Mouse (Mus musculus): ENCODE results near the gene Rnh1.
A peak's percentile ranks its signal among the peaks of the same experiment; 100 is the strongest.

Gene Rnh1

GRCm38 (mm10) chr7:141205504-141205903, 32.8 kb upstream of the Rnh1 start:
- DNase-seq (ENCODE audit: low read depth, low spot score) = no peak

DNA sequence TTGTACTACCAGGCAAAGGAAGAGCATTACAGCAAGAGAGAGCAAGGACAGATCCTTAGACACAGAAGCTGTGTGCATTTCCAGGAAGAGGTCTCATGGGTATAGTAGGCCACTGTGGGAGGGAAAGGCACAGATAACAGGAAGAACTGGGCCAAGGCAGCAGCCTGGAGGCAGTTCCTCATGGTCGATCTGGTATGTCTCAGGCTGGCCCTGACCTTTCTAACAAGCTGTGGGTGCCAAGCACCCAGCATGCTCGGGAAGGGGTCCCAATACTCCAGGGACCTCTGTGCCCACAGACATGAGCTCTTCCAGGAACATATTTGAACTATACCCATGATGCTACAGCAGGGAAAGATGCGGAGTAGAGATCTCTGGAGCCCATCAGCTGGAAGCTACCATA, 31.9 kb upstream of the Rnh1 start:
- no peak for DNase-seq (ENCODE audit: low read depth, low spot score)

GRCm38 (mm10) chr7:141198121-141198520, 25.5 kb upstream of the Rnh1 start:
- DNase-seq (ENCODE audit: low read depth, low spot score) = no peak

DNA sequence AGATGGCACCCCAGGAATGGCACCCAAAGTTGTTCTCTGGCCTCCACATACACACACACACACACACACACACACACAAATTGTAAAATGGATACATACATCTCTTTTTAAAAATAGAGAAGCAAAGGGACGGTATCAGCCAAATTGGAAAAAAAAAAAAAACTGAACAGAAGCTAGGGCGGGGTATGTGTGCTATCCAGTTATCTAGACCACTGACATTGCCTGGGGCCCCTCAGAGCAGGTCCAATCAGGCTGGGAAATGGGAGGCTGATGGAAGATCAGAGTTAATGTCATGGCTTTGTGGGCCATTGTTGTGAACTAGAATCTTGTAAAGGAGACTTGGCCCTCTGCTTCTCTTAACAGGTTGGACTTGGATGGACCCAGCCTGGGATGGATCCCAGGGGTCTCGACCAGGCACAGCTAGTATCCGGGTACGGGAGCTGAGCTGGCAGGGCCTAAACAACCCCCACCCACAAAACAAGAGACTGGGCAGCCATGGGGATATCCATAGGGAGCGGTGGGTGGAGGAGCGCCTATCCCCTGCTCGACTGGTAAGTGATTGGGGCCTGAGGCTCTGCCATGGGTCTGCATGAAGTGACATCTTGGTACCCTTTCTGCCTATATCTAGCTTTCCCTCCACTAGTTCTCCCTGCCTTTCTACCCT, 24.1 kb upstream of the Rnh1 start:
- no peak for DNase-seq (ENCODE audit: low read depth, low spot score)

- DNase-seq (ENCODE audit: low read depth, low spot score) = no peak
Measured at GRCm38 (mm10) chr7:141195754-141196153, 23.1 kb upstream of the Rnh1 start.

DNA sequence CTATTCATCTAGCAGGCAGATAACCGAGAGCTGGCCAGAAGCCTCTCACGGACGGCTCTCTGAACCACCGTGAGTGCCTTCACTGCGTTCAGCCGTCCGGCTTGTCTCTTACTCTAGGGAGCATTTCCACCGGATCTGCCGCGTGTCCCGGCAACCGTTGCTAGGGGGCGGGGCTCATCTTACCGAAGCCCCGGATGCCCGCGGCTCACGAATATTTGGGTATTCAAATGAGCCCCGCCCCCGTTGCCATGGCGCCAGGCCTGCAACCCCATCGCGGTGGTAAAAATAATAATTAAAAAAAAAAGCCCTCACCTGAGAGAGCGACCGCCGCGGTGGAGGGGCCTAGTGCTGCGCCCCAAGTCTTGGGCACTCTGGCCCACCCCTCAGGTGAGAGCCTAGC, 22.2 kb upstream of the Rnh1 start:
- DNase-seq (ENCODE audit: low read depth, low spot score) = peak; percentile 90

DNA sequence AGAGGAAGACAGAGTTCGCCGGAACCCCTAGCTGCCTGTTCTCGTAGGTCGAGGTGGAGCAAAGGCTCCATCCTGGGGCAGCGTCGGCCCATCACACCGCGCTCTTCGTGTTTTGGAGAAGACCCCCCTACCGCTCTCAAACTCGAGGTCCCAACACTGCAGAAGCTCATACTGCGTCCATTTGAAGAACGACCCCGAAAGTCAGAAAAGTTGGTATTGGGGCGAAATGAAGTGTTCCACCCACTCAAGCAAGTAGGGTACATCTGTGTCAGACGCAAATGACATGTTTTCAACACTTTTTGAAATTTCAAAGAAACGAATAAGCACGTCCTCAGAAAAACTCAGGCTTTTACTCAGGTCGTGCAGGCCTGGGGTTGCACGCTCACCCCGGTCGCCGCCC, 21.8 kb upstream of the Rnh1 start:
- DNase-seq (ENCODE audit: low read depth, low spot score) = no peak

DNA sequence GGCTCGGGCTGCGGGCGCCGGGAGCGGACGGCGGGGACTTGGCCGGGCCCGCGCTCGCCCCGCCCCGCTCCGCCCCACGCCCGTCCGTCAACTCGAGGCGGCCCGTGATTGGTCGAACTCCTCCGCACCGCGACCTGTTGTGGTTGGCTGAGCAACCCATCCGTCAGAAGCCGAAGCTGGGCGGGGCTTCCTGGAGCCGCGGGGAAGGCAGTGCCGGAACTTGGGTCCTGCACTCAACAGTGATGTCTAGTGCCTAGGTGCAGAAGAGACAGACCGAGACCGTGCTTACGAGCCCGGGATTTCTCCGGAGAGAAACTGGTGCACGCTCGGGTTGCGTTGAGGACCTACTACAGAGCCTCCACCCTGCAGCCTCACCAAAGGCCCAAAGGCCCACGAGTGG, 21.3 kb upstream of the Rnh1 start, which contains the start of the genes Hras and Lrrc56:
Gene Hras, minus strand, starts transcription at position 58 of the 400 bp plus-strand sequence.
Gene Lrrc56, plus strand, starts transcription at position 210 of the 400 bp plus-strand sequence.
- peak; percentile 97 for DNase-seq (ENCODE audit: low read depth, low spot score)

DNA sequence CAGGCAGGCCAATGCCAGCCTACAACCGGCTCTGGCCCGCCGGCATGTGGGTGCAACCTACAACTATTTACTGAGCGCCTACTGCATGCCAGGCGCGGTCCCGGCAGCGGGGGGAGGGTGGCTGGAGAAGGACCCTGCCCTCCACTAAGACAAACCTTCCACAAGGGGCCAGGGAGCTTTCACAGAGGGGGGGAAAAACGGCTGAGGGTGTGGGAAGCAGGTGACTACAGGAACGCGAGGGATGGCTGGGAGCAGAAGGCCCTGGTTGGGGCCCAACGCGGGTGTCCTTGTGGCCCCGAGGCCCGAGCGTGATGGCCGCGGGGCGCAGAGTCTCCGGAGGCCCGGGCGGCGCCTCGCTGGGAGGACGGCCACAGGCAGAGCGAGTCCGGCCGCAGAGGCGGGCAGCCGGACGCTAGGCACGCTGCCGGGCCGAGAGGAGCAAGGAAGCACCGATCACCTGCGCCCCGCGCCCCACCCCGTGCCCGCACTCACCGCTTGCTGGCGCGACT, 20.7 kb upstream of the Rnh1 start:
- peak; percentile 51 for DNase-seq (ENCODE audit: low read depth, low spot score)

DNA sequence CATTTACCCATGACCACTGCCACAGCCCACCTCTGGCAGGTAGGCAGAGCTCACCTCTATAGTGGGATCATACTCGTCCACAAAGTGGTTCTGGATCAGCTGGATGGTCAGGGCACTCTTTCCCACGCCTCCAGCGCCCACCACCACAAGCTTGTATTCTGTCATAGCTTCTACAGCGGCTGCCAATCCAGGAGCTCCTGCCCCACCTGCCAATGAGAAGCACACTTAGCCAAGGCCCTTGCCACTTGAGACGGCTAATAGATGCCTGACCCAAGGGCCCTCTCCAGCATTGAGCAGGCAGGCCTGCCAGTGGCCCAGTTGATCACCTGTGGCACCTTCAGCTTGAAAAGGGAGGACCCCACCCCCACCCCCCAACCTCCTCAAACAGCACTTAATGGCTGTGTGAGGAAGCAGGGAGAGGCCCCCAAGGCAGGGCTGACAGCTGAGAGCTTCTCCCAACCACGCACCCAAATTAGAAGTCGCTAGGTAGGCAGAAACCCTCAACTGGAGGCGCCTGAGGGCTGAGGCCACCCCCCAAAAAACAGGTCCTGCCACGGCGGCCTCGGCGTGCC, 20.2 kb upstream of the Rnh1 start:
- no peak for DNase-seq (ENCODE audit: low read depth, low spot score)

GRCm38 (mm10) chr7:141191796-141192685, 19.4 kb upstream of the Rnh1 start:
- DNase-seq (ENCODE audit: low read depth, low spot score) = no peak

DNA sequence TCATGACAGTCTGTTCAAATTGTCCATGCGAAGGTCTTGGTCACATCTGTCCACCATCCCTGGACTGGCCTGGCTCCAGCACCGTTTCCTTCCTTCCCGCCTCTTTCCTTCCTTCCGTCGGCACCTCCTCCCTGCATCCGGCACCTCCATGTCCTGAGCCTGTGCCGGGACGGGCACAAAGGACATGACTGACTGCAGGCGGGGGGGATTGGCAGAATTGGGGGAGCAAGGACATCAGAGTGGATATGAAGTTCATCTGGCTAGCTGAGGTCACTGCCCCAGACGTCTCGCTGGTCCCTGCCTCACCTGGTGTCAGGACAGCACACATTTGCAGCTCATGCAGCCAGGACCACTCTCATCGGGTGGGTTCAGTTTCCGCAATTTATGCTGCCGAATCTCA, 18.4 kb upstream of the Rnh1 start:
- no peak for DNase-seq (ENCODE audit: low read depth, low spot score)

- DNase-seq (ENCODE audit: low read depth, low spot score) = no peak
Measured at GRCm38 (mm10) chr7:141190220-141190619, 17.6 kb upstream of the Rnh1 start.

- DNase-seq (ENCODE audit: low read depth, low spot score) = no peak
Measured at GRCm38 (mm10) chr7:141188733-141189132, 16.1 kb upstream of the Rnh1 start.

DNA sequence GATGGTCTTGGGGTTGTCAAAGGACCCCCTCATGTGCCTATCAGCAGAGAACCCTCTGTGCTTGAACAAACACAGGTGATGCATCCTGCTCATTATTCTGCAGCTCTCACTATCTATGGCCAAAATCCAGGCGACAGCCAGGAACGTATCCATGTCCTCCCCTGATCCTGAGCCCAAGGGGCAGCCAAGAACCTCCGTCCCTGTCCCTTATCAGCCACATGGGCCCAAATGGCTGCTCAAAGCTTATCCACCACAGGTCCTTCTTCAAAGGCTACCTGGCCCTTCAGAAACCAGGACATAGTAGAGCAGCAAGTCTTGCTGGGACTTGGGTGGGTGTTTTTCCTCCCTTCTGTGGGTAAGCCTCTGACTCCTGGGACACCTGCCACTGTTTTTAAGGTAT, 15.5 kb upstream of the Rnh1 start:
- no peak for DNase-seq (ENCODE audit: low read depth, low spot score)

DNA sequence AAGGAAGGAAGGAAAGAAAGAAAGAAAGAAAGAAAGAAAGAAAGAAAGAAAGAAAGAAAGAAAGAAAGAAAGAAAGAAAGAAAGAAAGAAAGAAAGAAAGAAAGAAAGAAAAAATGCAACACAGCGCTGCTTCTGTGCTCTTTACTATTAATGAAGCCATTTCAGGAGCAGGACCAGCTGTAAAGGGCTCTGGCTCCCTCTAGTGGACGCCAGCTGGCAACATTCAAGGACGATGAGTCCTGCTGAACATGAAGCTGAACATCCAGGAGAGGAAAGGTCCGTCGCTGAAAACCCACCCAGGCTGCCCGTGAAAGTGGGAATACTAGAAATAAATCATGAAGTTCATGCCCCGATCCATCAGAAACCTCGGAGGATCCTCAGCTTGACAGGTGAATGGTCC, 3.5 kb upstream of the Rnh1 start:
- DNase-seq (ENCODE audit: low read depth, low spot score) = peak; percentile 91

- DNase-seq (ENCODE audit: low read depth, low spot score) = no peak
Measured at GRCm38 (mm10) chr7:141175068-141175467, 2.4 kb upstream of the Rnh1 start.

DNA sequence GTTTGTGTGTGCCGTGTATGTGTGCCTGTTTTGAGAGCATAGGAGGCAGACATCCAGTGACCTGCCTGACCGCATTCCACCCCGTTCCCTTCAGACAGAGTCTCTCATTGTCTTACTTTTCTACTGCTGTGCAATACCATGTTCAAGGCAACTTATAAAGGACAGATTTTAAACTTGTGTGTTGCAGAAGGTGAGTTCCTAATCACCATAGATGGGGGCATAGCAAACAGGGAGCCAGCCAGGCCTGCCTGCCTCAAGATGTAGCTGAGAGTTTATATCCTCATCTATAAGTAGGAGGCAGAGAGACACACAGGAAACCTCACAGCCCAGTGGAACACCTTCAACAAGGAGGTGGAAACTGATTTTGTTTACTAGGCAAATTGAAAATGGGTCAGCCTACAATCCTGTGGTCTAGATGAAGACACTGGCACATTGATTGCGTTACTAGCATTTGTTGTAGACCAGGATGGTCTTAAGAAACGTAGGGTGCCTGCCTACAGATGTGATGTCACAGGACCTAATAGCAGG, 730 bp upstream of the Rnh1 start:
- no peak for DNase-seq (ENCODE audit: low read depth, low spot score)

DNA sequence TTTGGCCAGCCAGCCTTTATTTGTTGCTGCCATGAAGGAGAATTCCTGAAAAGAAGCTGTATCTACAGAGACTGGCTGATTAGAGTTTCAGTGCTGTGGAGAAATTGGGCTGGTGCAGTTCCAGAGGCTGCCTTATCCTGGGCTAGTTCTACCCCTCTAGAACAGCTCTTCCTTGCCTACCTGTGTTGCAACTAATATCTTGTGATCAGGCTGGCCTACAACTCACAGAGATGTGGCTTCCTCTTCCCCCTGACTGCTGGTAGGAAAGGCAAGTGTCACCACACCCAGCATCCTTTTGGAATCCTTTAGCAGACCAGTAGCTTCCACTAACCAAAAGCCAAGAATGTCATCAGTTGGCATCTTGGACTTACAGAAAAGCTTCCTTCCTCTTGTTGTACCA, 2.8 kb downstream of the Rnh1 start:
- DNase-seq (ENCODE audit: low read depth, low spot score) = no peak

DNA sequence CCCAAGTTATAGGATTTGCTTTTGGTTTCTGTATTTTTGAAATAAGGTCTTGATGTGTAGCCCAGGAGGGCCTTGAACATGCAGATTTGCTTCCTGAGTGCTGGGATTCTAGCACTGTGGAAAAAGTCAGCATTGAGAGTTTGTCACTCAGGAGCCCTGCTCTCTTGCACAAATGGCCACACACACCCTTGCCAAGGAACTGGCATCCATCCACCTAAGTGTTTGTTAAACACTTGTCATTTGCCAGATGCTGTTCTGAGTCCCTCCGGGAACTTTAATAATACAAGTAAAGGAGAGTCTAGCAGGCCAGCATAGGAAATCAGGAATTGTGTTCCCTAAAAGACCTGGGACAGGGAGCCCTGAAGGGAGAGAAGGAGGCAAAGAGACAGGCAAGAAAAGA, 3.4 kb downstream of the Rnh1 start:
- no peak for DNase-seq (ENCODE audit: low read depth, low spot score)

DNA sequence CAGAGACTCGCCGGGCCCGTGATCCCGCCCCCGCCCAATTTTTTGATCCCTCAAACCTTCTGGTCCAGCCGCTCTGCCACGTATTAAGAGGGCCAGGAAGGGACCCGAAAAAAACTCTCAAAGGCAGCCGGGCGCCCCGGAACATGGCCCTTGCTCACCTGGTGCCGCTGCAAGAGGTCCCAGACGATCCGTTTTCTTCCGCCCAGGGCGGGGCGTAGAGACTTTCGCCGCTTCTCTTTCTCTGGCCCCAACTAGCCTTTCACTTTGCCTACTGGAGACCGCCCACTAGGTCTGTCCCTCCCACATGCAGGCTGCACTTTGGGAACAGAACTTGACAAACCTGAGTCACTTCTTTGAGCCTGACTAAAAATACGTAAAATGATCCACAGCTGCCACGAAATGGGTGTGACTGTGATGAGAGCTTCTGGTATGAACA, 4.1 kb downstream of the Rnh1 start:
- peak; percentile 68 for DNase-seq (ENCODE audit: low read depth, low spot score)

DNA sequence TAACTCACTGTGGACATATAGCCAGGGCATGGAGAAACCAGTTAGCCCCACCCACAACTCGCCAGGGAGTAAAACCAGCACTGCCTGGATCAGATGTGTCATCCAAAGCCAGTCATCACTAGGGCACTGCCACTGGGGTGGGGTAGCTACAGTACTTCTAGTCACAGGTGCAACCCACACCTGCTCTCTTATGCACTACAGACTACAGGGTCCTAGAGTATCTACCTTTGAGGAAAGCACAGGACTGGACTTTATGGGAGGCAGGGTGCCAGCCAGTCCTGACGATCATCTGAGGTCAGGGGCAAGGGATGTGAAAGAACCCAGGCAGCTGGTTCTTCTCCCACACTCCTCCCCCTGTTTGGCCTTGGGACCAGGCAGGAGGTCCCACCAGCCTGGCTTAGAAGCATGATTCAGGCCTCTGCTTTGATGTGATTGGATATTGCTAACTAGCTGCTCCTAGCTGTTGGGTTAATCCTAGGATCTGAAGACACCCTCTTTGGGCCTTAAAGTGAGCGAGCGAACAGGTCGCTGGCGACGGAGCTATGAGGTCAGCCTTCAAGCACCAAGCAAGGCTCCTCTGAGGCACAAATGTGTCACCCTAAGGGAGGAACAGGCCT, 4.6 kb downstream of the Rnh1 start:
- peak; percentile 53 for DNase-seq (ENCODE audit: low read depth, low spot score)
